Mouse (Mus musculus) embryo, embryonic 10 days (tissue): ENCODE data around the gene Pde3a.

Experiments
- DNase-seq: peaks from one replicate; pipeline ENCODE4 v3.0.0-alpha.2; 2015; ENCODE audit warnings: low spot score

Pde3a gene

GRCm38 (mm10) chr6:141328071-141328470 is 79.0 kb downstream of the Pde3a start:
- DNase-seq = no peak

GRCm38 (mm10) chr6:141331464-141331863 is 82.4 kb downstream of the Pde3a start:
- no peak for DNase-seq

GRCm38 (mm10) chr6:141332613-141333165 is 83.6 kb downstream of the Pde3a start:
- DNase-seq = no peak

DNA sequence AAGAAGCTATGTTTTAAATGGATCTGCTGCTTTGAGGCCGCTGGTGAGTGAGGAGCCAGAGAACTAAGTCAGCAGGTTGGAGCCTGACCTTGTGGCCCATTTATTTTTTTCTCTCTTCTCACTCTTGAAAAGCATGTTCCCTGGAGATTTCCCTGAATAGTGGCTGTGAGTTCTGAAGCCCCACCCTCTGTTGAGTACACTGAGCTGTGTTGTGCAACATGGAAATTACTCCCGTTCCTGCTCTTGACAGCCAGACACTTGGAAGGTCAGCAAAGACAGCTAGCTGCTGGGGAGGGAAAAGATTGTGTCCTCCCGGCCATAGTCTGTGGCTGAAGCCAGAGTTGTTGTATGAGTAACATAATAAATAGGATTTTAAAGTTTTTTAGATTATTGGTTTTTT is 84.2 kb downstream of the Pde3a start:
- DNase-seq = peak; percentile 54

GRCm38 (mm10) chr6:141335878-141336277 is 86.8 kb downstream of the Pde3a start:
- DNase-seq = no peak

DNA sequence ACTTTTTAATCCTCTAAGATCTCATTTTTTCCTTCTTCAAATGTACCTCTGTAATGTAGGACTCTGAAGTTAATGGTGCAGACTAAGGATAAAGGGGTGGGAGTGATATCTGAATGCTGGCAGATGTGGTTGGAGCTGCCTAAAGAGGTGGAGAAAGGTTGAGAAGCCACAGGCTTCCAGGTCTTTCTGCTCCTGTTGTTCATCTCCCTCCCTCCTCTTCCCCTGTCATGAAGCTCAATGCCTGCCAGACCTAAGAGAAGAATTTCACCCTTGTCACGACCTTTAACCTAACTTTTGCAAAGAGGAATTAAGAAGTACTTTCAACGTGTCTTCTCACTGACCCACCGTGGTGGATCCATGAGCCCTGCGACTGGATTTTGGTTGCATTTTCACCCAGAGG is 87.4 kb downstream of the Pde3a start:
- DNase-seq = peak; percentile 12

DNA sequence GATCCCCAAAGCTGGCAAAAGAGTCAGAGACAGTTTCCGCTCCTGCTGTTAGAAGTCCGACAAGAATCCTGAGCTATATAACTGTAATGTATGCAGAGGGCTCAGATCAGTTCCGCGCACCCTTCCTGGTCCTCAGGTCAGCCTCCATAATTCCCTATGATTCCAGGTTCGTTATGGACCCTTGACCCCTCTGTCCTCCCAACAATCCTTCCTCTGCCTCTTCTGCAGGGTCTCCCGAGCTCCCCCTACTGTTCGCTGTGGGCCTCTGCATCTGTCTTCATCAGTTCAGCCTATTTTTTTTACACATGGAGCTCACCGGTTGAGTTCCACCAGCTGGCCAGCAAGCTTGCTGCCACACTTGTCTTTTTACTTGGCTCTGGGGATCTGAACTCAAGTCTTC is 88.6 kb downstream of the Pde3a start:
- DNase-seq = peak; percentile 51

GRCm38 (mm10) chr6:141341385-141341784 is 92.3 kb downstream of the Pde3a start:
- no peak for DNase-seq

GRCm38 (mm10) chr6:141347870-141348269 is 98.8 kb downstream of the Pde3a start:
- DNase-seq = no peak

GRCm38 (mm10) chr6:141348542-141348941 is 99.5 kb downstream of the Pde3a start:
- no peak for DNase-seq

- no peak for DNase-seq
Observed at GRCm38 (mm10) chr6:141350261-141350660, 101.2 kb downstream of the Pde3a start.

- DNase-seq = no peak
Observed at GRCm38 (mm10) chr6:141352277-141352676, 103.2 kb downstream of the Pde3a start.

- DNase-seq = no peak
Observed at GRCm38 (mm10) chr6:141363664-141364063, 114.6 kb downstream of the Pde3a start.

DNA sequence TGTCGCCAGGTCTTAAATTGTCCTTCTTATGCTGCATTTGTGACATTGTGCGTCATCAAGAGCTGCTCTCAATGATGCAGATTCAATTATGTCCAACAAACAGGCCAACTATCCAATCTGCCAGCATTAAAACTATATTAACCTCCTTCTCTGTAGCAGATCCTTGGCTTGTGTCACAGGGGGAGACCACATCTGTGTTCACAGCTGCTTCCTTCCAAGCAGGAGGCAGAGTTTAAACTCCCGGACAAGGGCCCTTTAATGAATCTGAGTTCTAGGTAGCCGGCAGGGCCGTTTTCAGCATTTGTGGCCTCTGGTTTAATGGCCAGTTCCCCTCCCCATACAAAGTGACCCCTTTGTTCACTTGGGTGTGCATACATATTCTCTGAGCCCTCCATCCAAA is 118.0 kb downstream of the Pde3a start:
- DNase-seq = no peak

GRCm38 (mm10) chr6:141372697-141373096 is 123.6 kb downstream of the Pde3a start:
- DNase-seq = peak; percentile 52

DNA sequence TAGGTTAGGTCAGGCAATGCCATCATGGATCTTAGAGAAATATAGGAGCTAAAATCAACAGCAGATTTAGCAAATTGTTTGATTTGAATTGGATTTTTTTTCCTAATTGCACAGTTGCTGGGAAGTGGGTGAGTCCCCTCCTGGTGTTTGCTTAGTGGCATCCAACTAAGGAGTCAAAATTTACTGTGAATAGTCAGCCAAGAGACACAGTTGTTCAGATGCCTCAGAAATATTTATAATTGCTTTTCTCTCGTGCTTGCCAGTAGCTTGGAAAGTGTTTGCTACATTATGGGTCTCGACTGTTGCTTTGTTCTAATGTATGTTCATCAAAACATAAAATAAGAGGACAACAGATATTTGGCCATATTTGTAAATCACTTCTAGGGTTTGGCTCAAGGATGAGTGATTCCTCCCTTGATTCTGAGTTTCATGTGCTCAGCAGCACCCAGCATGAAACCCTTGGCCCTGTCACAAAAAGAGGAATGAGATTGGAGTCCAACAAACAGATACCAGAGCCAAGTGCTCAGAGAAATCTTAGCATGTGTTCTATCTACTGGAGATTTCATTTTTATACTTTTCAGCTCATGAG is 125.5 kb downstream of the Pde3a start:
- no peak for DNase-seq

DNA sequence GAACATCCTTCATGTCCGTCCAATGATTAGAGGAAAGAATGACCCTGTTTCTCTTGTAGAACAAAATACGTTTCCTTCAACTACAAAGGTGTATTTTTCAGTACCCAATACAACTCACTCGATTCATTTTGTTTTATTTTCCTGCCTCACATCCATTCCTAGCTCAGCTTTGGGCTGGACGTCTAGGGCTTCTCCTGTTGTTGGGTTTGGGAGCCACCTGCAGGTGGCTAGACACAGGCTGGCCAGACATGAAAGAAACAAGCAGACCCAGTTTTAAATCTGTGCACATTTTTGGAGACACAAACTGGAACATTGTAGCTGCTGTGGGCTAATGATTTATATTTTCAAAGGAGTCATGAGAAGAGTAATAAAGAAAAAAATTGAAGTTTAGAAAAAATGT is 126.1 kb downstream of the Pde3a start:
- no peak for DNase-seq

GRCm38 (mm10) chr6:141380927-141381326 is 131.9 kb downstream of the Pde3a start:
- DNase-seq = peak; percentile 27

DNA sequence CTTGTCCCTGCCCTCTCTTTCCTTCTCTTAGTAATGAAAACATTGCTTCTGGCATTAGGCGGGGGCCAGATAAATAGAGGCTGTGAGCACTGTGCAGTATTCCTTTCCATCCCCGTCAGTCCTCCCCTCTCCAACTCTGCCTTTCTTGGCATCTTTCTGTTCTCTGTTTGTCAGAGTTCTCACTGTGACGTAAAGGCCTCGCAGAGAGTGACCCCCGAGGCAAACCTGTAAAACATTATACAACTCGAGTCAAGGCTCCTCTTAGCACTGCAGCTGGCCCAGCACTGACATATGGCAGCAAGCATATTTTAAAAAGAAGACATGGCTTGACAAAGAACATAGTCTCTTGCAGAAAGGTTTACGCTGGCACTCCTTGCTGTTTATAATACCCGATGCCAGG is 132.4 kb downstream of the Pde3a start:
- peak; percentile 57 for DNase-seq

GRCm38 (mm10) chr6:141381881-141382370 is 132.9 kb downstream of the Pde3a start:
- DNase-seq = no peak

GRCm38 (mm10) chr6:141388104-141388503 is 139.0 kb downstream of the Pde3a start:
- no peak for DNase-seq

DNA sequence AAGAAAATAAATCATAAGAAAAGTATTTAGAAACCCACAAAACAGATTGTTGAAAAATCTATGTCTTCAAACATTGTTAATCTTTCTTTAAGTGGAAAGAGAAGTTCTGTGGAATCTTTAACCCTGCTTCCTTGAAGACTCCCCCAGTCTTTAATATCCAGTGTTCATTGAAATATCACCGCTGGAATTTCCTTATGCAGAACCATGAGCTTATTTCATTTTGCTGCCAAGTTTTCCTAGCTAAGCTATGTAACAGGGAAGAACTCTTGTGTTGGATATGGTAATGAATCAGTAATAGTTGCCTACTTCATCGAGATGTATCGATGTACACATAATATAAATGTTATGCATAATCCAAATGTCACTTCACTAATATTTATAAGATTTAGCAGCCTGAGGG is 146.9 kb downstream of the Pde3a start:
- no peak for DNase-seq

GRCm38 (mm10) chr6:141399411-141399810 is 150.3 kb downstream of the Pde3a start:
- no peak for DNase-seq

DNA sequence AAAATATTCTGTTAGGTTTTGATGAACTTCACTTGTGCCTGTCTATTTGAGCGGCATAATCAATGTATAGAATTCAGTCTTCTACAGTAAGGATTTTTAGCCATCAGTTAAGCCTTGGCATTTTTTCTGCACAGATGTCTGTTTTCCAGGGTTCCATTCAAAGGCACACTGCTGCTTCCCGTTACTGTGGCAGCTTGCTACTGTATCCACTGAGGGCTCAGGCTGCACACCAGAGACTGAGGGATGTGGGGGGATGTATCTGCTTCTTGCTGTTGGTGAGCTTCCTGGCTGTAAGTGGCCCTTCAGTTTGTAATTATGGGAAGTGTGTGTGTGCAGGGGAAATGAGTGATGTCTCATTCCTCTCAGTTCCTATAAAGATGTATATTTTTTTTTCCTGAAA is 154.9 kb downstream of the Pde3a start:
- DNase-seq = peak; percentile 14
